Mouse (Mus musculus): ENCODE measurements around the gene Csgalnact2.

DNA sequence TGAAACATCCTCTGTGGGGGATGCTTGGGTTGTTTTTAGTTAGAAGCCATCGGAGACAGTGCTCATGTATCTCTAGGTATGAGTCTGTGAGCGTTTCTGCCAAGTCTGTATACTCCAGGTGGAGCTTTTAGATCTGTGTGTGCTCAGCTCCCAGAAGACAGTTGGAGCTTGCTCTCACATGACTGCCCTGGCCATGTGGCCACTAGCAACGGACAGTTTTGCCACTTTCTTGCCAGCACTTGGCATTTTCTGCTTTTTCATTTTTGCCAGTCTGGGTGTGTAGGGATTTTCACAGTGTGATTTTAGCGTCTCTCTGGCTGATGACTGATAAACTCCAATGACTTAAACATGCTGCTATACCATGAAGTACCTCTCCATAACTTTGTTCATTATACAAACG lies 75.7 kb downstream of the Csgalnact2 start:
- no peak for TF ChIP-seq CTCF (conservative IDR thresholded peaks at IDR 0.05 in 1 of 2, IDR thresholded peaks at IDR 0.05 in 1 of 2; ENCODE audit: low read depth in 2 of 2, low read length in 2 of 2)
- TF ChIP-seq CHD1 (IDR thresholded peaks at IDR 0.05; ENCODE audit: low read depth, low read length), result no peak
- no peak for TF ChIP-seq HCFC1 (IDR thresholded peaks at IDR 0.05; ENCODE audit: low read depth, low read length)
- TF ChIP-seq CHD2 (IDR thresholded peaks at IDR 0.05; ENCODE audit: low read length), result no peak
- no peak for TF ChIP-seq NELFE (IDR thresholded peaks at IDR 0.05; ENCODE audit: low read depth, low read length)
